Mouse (Mus musculus) MEL (cell line): ENCODE data around the gene Hoxa4. TPM values are rescaled to one million over a fixed set of nuclear protein-coding genes. Genes with fewer than 3 reads are reported as not detected.

Source experiments
- DNase-seq: peaks from one replicate; pipeline ENCODE4 v3.0.0; 2011; ENCODE audit warnings: low read depth, low spot score
- H3K27ac ChIP-seq: 2 replicates; pipeline ENCODE4 v1.5.1; 2012; ENCODE audit warnings: low read depth, mild to moderate bottlenecking, control low read depth, low read length, moderate library complexity; ENCODE audit not compliant: control insufficient read depth
- H3K27me3 ChIP-seq, 2 experiments: fragments of 150-350 bp in 1 of 2; sonication (generic) in 1 of 2; 2 replicates each; pipeline ENCODE4 v1.6.1; 2012; ENCODE audit warnings: low read length in 2 of 2, mild to moderate bottlenecking in 2 of 2, improper control_type of control experiment in 1 of 2, moderate library complexity in 1 of 2; ENCODE audit not compliant: insufficient read depth in 2 of 2, control insufficient read depth in 1 of 2
- H3K36me3 ChIP-seq, 2 experiments: 2 replicates each; pipeline ENCODE4 v1.6.1; 2012 to 2014; ENCODE audit warnings: low read length in 2 of 2, improper control_type of control experiment in 1 of 2, inconsistent platforms in 1 of 2, mild to moderate bottlenecking in 1 of 2; ENCODE audit not compliant: insufficient read depth in 2 of 2, control insufficient read depth in 1 of 2
- H3K4me1 ChIP-seq, 2 experiments: fragments of 150-350 bp in 1 of 2; sonication (generic) in 1 of 2; 2 replicates each; pipeline ENCODE4 v1.6.1; 2012; ENCODE audit warnings: low read length in 2 of 2, improper control_type of control experiment in 1 of 2, mild to moderate bottlenecking in 1 of 2; ENCODE audit not compliant: insufficient read depth in 2 of 2, control insufficient read depth in 1 of 2
- H3K4me3 ChIP-seq, 2 experiments: fragments of 150-350 bp in 1 of 2; sonication (generic) in 1 of 2; 2 replicates each; pipeline ENCODE4 v1.5.1; 2012; ENCODE audit warnings: low read depth in 2 of 2, low read length in 2 of 2, mild to moderate bottlenecking in 2 of 2, moderate library complexity in 2 of 2, control low read depth in 1 of 2, improper control_type of control experiment in 1 of 2; ENCODE audit not compliant: control insufficient read depth in 1 of 2, insufficient read depth in 1 of 2
- H3K79me2 ChIP-seq: 2 replicates; pipeline ENCODE4 v1.6.1; 2012; ENCODE audit warnings: mild to moderate bottlenecking, low read length, moderate library complexity; ENCODE audit not compliant: control insufficient read depth, poor library complexity, insufficient read depth
- H3K9ac ChIP-seq: 2 replicates; pipeline ENCODE4 v1.6.1; 2012; ENCODE audit warnings: low read depth, mild to moderate bottlenecking, control low read depth, low read length, moderate library complexity; ENCODE audit not compliant: control insufficient read depth, poor library complexity, severe bottlenecking
- H3K9me3 ChIP-seq: fragments of 150-350 bp; sonication (generic); replicated peaks from 2 replicates; pipeline ENCODE4 v1.6.1; 2012; ENCODE audit warnings: mild to moderate bottlenecking, low read length, improper control_type of control experiment, moderate library complexity; ENCODE audit not compliant: insufficient read depth
- CHD1 ChIP-seq: IDR thresholded peaks from 2 replicates; pipeline ENCODE4 v1.6.1; 2012; ENCODE audit warnings: low read depth, mild to moderate bottlenecking, inconsistent platforms, low read length, improper control_type of control experiment
- E2F4 ChIP-seq: IDR thresholded peaks from 2 replicates; pipeline ENCODE4 v1.6.1; 2011; ENCODE audit warnings: low read depth, low read length, improper control_type of control experiment, borderline replicate concordance
- EP300 ChIP-seq, 2 experiments: IDR thresholded peaks; 2 replicates each; pipeline ENCODE4 v1.6.1; 2011; ENCODE audit warnings: improper control_type of control experiment in 2 of 2, low read length in 2 of 2, low read depth in 1 of 2, mild to moderate bottlenecking in 1 of 2
- ETS1 ChIP-seq: IDR thresholded peaks from 2 replicates; pipeline ENCODE4 v1.6.1; 2012; ENCODE audit warnings: low read depth, mild to moderate bottlenecking, inconsistent platforms, low read length, improper control_type of control experiment, moderate library complexity
- GABPA ChIP-seq: IDR thresholded peaks from 2 replicates; pipeline ENCODE4 v1.6.1; 2012; ENCODE audit warnings: low read depth, mild to moderate bottlenecking, inconsistent platforms, low read length, improper control_type of control experiment, moderate library complexity
- GATA1 ChIP-seq: IDR thresholded peaks from 2 replicates; pipeline ENCODE4 v1.6.1; 2011; ENCODE audit warnings: low read depth, low read length, improper control_type of control experiment
- HCFC1 ChIP-seq: IDR thresholded peaks from 2 replicates; pipeline ENCODE4 v1.6.1; 2012; ENCODE audit warnings: low read depth, mild to moderate bottlenecking, inconsistent platforms, low read length, improper control_type of control experiment, moderate library complexity
- JUND ChIP-seq: IDR thresholded peaks from 2 replicates; pipeline ENCODE4 v1.6.1; 2011; ENCODE audit warnings: low read depth, mild to moderate bottlenecking, improper control_type of control experiment, low read length
- KAT2A ChIP-seq: conservative IDR thresholded peaks from 2 replicates; pipeline ENCODE4 v1.6.1; 2012; ENCODE audit warnings: low read depth, low read length, improper control_type of control experiment, inconsistent platforms
- MEF2A ChIP-seq: IDR thresholded peaks from 2 replicates; pipeline ENCODE4 v1.6.1; 2014; ENCODE audit warnings: low read depth, mild to moderate bottlenecking, inconsistent platforms, low read length, improper control_type of control experiment; ENCODE audit not compliant: poor library complexity, insufficient replicate concordance, severe bottlenecking; ENCODE audit errors: extremely low read depth
- MXI1 ChIP-seq: IDR thresholded peaks from 2 replicates; pipeline ENCODE4 v1.6.1; 2011; ENCODE audit warnings: mild to moderate bottlenecking, low read depth, low read length, improper control_type of control experiment
- MYB ChIP-seq: IDR thresholded peaks from 2 replicates; pipeline ENCODE4 v1.6.1; 2011; ENCODE audit warnings: mild to moderate bottlenecking, low read depth, low read length, improper control_type of control experiment
- NRF1 ChIP-seq: IDR thresholded peaks from 2 replicates; pipeline ENCODE4 v1.6.1; 2014; ENCODE audit warnings: low read depth, mild to moderate bottlenecking, inconsistent platforms, low read length, improper control_type of control experiment, moderate library complexity; ENCODE audit not compliant: poor library complexity, insufficient read depth, severe bottlenecking
- POLR2A ChIP-seq, 2 experiments: IDR thresholded peaks; 2 replicates each; pipeline ENCODE4 v1.6.1; 2011 to 2012; ENCODE audit warnings: low read length in 2 of 2, mild to moderate bottlenecking in 2 of 2, control low read depth in 1 of 2, improper control_type of control experiment in 1 of 2, low read depth in 1 of 2, moderate library complexity in 1 of 2; ENCODE audit not compliant: control insufficient read depth in 1 of 2, insufficient read depth in 1 of 2, poor library complexity in 1 of 2
- POLR2AphosphoS2 ChIP-seq: IDR thresholded peaks from 2 replicates; pipeline ENCODE4 v1.6.1; 2011; ENCODE audit warnings: low read length, improper control_type of control experiment
- RAD21 ChIP-seq: IDR thresholded peaks from 2 replicates; pipeline ENCODE4 v1.6.1; 2011; ENCODE audit warnings: mild to moderate bottlenecking, low read depth, low read length, improper control_type of control experiment
- RCOR1 ChIP-seq: IDR thresholded peaks from 2 replicates; pipeline ENCODE4 v1.6.1; 2012; ENCODE audit warnings: low read depth, mild to moderate bottlenecking, inconsistent platforms, low read length, improper control_type of control experiment
- SIN3A ChIP-seq: IDR thresholded peaks from 2 replicates; pipeline ENCODE4 v1.6.1; 2012; ENCODE audit warnings: low read length, improper control_type of control experiment, inconsistent platforms
- SMC3 ChIP-seq: IDR thresholded peaks from 2 replicates; pipeline ENCODE4 v1.6.1; 2011; ENCODE audit warnings: low read depth, low read length, improper control_type of control experiment
- TAL1 ChIP-seq: IDR thresholded peaks from 2 replicates; pipeline ENCODE4 v1.6.1; 2012; ENCODE audit warnings: mild to moderate bottlenecking, inconsistent platforms, low read length, moderate library complexity, mixed read lengths
- TBP ChIP-seq: IDR thresholded peaks from 2 replicates; pipeline ENCODE4 v1.8.0; 2011; ENCODE audit warnings: low read depth, low read length, improper control_type of control experiment
- USF1 ChIP-seq: IDR thresholded peaks from 2 replicates; pipeline ENCODE4 v1.6.1; 2014; ENCODE audit warnings: low read depth, mild to moderate bottlenecking, inconsistent platforms, low read length, improper control_type of control experiment, moderate library complexity
- ZNF384 ChIP-seq: IDR thresholded peaks from 2 replicates; pipeline ENCODE4 v1.6.1; 2012; ENCODE audit warnings: low read depth, mild to moderate bottlenecking, inconsistent platforms, low read length, improper control_type of control experiment
- polyA plus RNA-seq, 2 experiments: library from polyadenylated mRNA; stranded (reverse) in 1 of 2; unstranded in 1 of 2; fragments of >175 nt in 1 of 2; fragments of >200 nt in 1 of 2; gene quantifications; 2 replicates each; pipeline versions ENCODE4 v1.2.1 to v1.2.4; 2012; ENCODE audit warnings: low replicate concordance in 2 of 2, low read depth in 1 of 2; ENCODE audit not compliant: insufficient read length in 2 of 2, insufficient read depth in 1 of 2, missing spikeins in 1 of 2
- total RNA-seq: library from RNA; depleted of rRNA; stranded (reverse); fragments of 300-350 nt; gene quantifications from 2 replicates; pipeline ENCODE4 v1.2.3, GENCODE M21; 2012

Gene Hoxa4
- total and polyA plus RNA-seq, 3 experiments = not detected

DNA sequence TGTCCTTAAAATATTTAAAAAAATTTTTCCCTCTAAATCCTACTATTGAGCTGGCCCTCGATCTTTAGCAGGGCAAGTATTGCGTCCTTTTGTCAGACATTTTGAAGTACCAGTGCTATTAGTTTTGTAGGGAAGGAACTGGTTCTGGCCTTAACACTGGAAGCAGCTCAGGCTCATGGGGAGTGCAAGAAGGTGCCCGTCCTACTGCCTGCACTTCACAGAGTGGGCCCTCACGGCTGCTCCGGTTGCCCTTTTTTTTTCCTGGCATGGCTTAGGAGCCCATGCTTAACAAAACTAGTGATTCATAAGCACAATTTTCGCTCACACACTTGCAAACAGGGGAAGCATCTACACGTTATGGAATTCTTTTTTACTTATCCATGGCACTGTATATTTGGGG, 47.4 kb upstream of the Hoxa4 start:
- Histone ChIP-seq H3K4me3 (no peak overlapping the region), H3K4me1 (no peaks in the 10 kb centered on the region)
- DNase-seq = no peak
- no peak for TF ChIP-seq CHD1
- TF ChIP-seq HCFC1 = no peak
- TF ChIP-seq NRF1 = no peak
- TF ChIP-seq TBP = no peak
- no peak for TF ChIP-seq RAD21
- no peak for TF ChIP-seq MYB
- TF ChIP-seq KAT2A = no peak
- TF ChIP-seq MEF2A = no peak
- TF ChIP-seq JUND = no peak
- no peak for TF ChIP-seq POLR2A (IDR thresholded peaks at IDR 0.05; ENCODE audit: control insufficient read depth in 1 of 2, insufficient read depth in 1 of 2, low read depth in 1 of 2, low read length in 2 of 2, poor library complexity in 1 of 2)
- TF ChIP-seq TAL1 = no peak
- TF ChIP-seq ZNF384 = no peak
- TF ChIP-seq USF1 = no peak
- TF ChIP-seq SMC3 = no peak
- TF ChIP-seq POLR2AphosphoS2 = no peak
- TF ChIP-seq SIN3A = no peak
- TF ChIP-seq, all 39 proteins: peak for 0
- no peak overlapping the region for H3K27ac ChIP-seq
- H3K9ac ChIP-seq = no peak overlapping the region
- H3K27me3 ChIP-seq = no peaks in the 10 kb centered on the region
- no peaks in the 10 kb centered on the region for H3K9me3 ChIP-seq
- no peaks in the 10 kb centered on the region for H3K36me3 ChIP-seq
- H3K79me2 ChIP-seq = no peaks in the 10 kb centered on the region

DNA sequence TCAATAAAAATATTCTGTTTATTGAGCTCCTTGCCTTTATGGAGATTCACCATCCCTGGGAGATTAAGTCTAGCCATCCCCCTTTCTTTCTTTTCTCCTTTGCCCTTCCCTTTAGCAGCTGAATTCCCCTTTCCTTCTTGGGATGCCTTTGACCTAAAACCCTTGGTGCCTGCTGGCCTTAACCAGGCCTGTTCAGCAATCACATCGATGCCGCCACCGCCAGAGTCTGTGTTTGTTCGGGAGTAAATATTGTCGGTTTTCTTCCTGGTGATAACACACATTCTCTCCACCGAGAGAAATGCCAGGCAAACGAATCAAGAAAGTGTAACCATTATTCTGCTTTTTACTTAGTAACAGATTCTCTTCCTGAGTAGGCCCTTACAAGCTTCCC, 46.6 kb upstream of the Hoxa4 start:
- no peaks in the 10 kb centered on the region for H3K79me2 ChIP-seq
- H3K36me3 ChIP-seq = no peaks in the 10 kb centered on the region
- H3K9ac ChIP-seq = no peak overlapping the region
- H3K4me3 ChIP-seq = no peak overlapping the region
- no peak for DNase-seq
- H3K4me1 ChIP-seq = no peaks in the 10 kb centered on the region
- no peaks in the 10 kb centered on the region for H3K9me3 ChIP-seq
- TF ChIP-seq POLR2A (IDR thresholded peaks at IDR 0.05; ENCODE audit: control insufficient read depth in 1 of 2, insufficient read depth in 1 of 2, low read depth in 1 of 2, low read length in 2 of 2, poor library complexity in 1 of 2) (no peak), MEF2A (no peak), GABPA (no peak), ETS1 (no peak), E2F4 (no peak), MXI1 (no peak), GATA1 (no peak), EP300 (IDR thresholded peaks at IDR 0.05; ENCODE audit: low read depth in 1 of 2, low read length in 2 of 2) (no peak), RCOR1 (no peak)
- no peak overlapping the region for H3K27ac ChIP-seq
- no peaks in the 10 kb centered on the region for H3K27me3 ChIP-seq
